Mouse (Mus musculus) liver, embryonic 15.5 days (tissue): ENCODE data around the gene Ccdc103. TPM values are rescaled to one million over a fixed set of nuclear protein-coding genes. Genes with fewer than 3 reads are reported as not detected.

Experiments
- ATAC-seq: fragments of 200-750 bp; cut with Nextera tagmentation; 2 replicates; pipeline ENCODE4 v1.8.0; 2017; ENCODE audit warnings: moderate number of reproducible peaks, mild to moderate bottlenecking, moderate library complexity; ENCODE audit not compliant: insufficient read depth
- H3K27ac ChIP-seq: fragments of 300-500 bp; sonication (generic); replicated peaks from 2 replicates; pipeline ENCODE4 v1.5.1; 2015; ENCODE audit warnings: mild to moderate bottlenecking, inconsistent platforms
- H3K27me3 ChIP-seq: fragments of 300-500 bp; sonication (generic); 2 replicates; pipeline ENCODE4 v1.6.1; 2015; ENCODE audit warnings: mild to moderate bottlenecking, inconsistent platforms
- H3K36me3 ChIP-seq: fragments of 300-500 bp; sonication (generic); replicated peaks from 2 replicates; pipeline ENCODE4 v1.6.1; 2015; ENCODE audit warnings: moderate library complexity, mild to moderate bottlenecking, inconsistent platforms
- H3K4me1 ChIP-seq: fragments of 300-500 bp; sonication (generic); replicated peaks from 2 replicates; pipeline ENCODE4 v1.6.1; 2015; ENCODE audit warnings: inconsistent platforms
- H3K4me2 ChIP-seq: fragments of 300-500 bp; sonication (generic); 2 replicates; pipeline ENCODE4 v1.6.1; 2015; ENCODE audit warnings: moderate library complexity, mild to moderate bottlenecking, inconsistent platforms
- H3K4me3 ChIP-seq: fragments of 300-500 bp; sonication (generic); replicated peaks from 2 replicates; pipeline ENCODE4 v1.5.1; 2015; ENCODE audit warnings: mild to moderate bottlenecking, inconsistent platforms
- H3K9ac ChIP-seq: fragments of 300-500 bp; sonication (generic); 2 replicates; pipeline ENCODE4 v1.6.1; 2015; ENCODE audit warnings: moderate library complexity, mild to moderate bottlenecking, inconsistent platforms
- H3K9me3 ChIP-seq: fragments of 300-500 bp; sonication (generic); replicated peaks from 2 replicates; pipeline ENCODE4 v1.6.1; 2016; ENCODE audit warnings: inconsistent platforms
- WGBS: fragments of 180-500 bp; shearing (Covaris S2); methylation state at CpG from one replicate; pipeline ENCODE4 v1.1.7; 2015; ENCODE audit warnings: mixed read lengths; ENCODE audit not compliant: insufficient replicate concordance; 5-methylcytosine and 5-hydroxymethylcytosine counted together
- polyA plus RNA-seq: library from polyadenylated mRNA; unstranded; fragments of >200 nt; fragmentation: Nextera tagmentation; extraction: Ambion mirVana; gene quantifications from 2 replicates; pipeline ENCODE4 v1.2.1, GENCODE M21; 2015

Gene Ccdc103
- polyA plus RNA-seq, 1 experiment from 2014 or later: 1.0 TPM

DNA sequence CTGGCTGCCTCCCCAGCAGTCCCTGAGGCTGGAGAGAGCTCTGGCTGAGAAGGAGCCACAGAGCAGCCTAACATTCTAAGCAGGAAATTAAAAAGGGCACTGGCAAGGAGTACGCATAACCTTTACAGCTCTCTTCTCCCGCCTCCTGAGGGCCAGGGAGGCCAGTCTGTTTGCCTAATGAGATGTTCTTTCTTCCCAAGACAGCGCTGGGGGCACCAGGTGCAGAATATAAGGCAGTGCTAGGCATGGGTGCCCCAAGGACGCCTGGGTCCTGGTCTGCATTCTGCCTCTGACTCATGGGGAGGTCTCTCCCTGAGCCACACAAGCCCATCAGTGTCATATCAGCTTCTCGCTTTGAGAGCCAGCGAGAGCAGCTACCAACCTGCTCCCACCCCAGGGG is 40.5 kb downstream of the Ccdc103 start:
- 88% methylated on average over 6 of the region's 6 CpGs for WGBS

DNA sequence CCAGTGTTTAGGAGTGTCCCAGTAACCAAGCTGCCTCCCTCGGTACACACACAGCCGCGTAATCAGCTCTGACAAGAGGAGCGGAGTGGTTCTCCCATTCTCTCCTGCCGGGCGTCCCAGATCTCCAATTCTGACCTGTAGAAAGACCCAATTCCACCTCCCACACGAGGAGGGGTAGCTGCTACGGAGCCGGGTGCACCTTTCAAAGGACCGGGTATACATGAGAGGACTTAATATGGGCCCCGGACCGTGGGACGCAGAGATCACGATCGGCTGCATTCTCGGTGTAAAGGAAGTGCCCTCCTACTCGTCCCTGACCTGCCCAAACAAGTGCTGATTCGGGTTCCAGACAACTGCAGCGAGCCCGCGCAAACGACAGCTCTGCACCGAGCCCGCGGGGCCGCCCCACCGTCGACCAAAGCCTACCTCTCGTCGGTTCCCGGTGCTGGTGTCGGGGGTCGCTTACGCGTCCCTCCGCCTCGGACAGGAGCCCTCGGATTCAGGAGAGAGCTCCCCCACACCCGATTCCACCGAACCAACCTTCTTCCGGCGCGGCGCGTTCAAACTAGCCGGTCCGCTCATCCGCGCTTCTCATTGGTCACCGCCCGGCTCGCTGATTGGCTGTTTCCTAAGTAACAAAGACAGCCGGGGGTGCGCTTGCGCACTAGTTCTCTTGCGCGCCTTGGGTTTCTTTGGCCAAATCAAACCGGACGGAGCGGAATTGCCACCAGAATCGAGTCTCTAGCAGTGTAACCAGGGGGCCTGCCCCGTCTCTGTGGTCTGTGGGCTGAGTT is 43.8 kb downstream of the Ccdc103 start, which contains the start of gene Kif18b:
Gene Kif18b (minus strand): TSS at position 568 of the 794 bp plus-strand sequence.
- Histone ChIP-seq H3K4me2 (peak within 1 kb of the TSS; percentile 70), H3K27me3 (peaks cover 13% of the 10 kb centered on the region), H3K36me3 (peaks cover 34% of the 10 kb centered on the region), H3K27ac (peak within 1 kb of the TSS; percentile 94), H3K4me1 (peaks cover 38% of the 10 kb centered on the region), H3K4me3 (peak within 1 kb of the TSS; percentile 82), H3K9ac (peak within 1 kb of the TSS; percentile 82), H3K9me3 (no peaks in the 10 kb centered on the region)
- peak; percentile 90 for ATAC-seq
- WGBS: under 1% methylated on average over 62 of the region's 62 CpGs

More for the DNA sequence above, 40.5 kb downstream of the Ccdc103 start:
- no peak for ATAC-seq
- Histone ChIP-seq H3K4me2 (peak overlapping the region; percentile 70; the same call in 1 of the 2 replicates), H3K27ac (no peak overlapping the region), H3K4me1 (peaks cover 38% of the 10 kb centered on the region), H3K4me3 (no peak overlapping the region), H3K36me3 (peaks cover 61% of the 10 kb centered on the region), H3K9ac (no peak overlapping the region), H3K9me3 (no peaks in the 10 kb centered on the region), H3K27me3 (no peaks in the 10 kb centered on the region)

DNA sequence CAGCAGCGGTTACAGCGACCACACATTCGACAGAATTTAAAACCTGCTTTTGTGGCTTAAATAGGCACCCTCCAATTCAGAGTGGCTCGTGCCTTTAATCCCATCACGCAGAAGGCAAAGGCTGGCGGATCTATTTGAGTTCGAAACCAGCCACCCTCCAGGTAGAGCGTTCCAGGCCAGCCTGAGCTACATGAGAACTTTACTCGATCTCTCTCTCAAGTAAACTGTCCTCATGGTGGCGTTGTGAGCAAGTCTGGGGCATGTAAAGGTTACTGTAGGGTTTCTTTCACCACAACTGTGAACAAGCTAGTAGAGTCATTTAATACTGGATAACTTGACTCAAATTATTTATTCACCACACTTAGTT is 44.3 kb downstream of the Ccdc103 start:
- WGBS: under 1% methylated on average over 10 of the region's 10 CpGs
- H3K27me3 ChIP-seq: peaks cover 17% of the 10 kb centered on the region
- no peaks in the 10 kb centered on the region for H3K9me3 ChIP-seq
- peak overlapping the region; percentile 82 for H3K4me3 ChIP-seq
- H3K4me2 ChIP-seq: peak overlapping the region; percentile 70
- peaks cover 38% of the 10 kb centered on the region for H3K4me1 ChIP-seq
- peak; percentile 35 for ATAC-seq
- H3K27ac ChIP-seq: peak overlapping the region; percentile 94
- peak overlapping the region; percentile 82 for H3K9ac ChIP-seq
- H3K36me3 ChIP-seq: peaks cover 28% of the 10 kb centered on the region

DNA sequence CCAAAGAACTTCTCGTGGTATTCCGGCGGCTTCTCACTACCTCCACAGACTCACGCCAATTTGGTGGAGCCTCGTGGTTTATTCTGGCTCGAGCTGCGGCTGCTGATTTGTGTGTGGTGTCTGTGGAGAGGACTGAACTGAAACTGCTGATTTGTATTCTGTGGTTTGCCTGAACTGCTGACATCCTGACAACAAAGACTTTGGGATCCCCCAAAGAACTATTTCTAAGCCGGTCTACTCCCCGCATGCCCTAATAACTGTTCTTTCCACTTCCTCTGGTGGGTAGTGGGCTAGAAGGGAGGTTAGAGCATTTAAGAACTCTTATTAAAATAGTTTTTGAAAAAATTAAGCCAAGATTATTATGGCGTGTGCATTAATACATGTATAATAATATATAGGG is 49.7 kb downstream of the Ccdc103 start:
- Histone ChIP-seq H3K9ac (no peak overlapping the region), H3K4me3 (no peak overlapping the region), H3K36me3 (no peaks in the 10 kb centered on the region), H3K27me3 (peaks cover 63% of the 10 kb centered on the region), H3K9me3 (no peaks in the 10 kb centered on the region), H3K4me2 (no peak overlapping the region), H3K27ac (no peak overlapping the region), H3K4me1 (peaks cover 6% of the 10 kb centered on the region; the same call in 1 of the 2 replicates)
- 62% methylated on average over 10 of the region's 10 CpGs for WGBS
- ATAC-seq: no peak

Other genes with a start within 250 kb of the Ccdc103 start
- gene Meioc, start 217.5 kb upstream of the Ccdc103 start, polyA plus RNA-seq: 0.09 TPM in 1 of 2 replicates, not detected in the other
- gene Ccdc43, start 183.4 kb upstream of the Ccdc103 start, polyA plus RNA-seq: 13.4 and 13.6 TPM in 2 replicates
- 0.08 and 0.26 TPM in 2 replicates for gene Adam11, start 119.8 kb upstream of the Ccdc103 start, polyA plus RNA-seq
- 1.4 and 1.6 TPM in 2 replicates for gene Gjc1, start 61.5 kb upstream of the Ccdc103 start, polyA plus RNA-seq
- not detected in 2 replicates for gene Higd1b, start 45.4 kb upstream of the Ccdc103 start, polyA plus RNA-seq
- gene Eftud2, start 219 bp upstream of the Ccdc103 start, polyA plus RNA-seq: 106 and 113 TPM in 2 replicates
- 0.07 TPM in 1 of 2 replicates, not detected in the other for gene Fam187a, start 4.0 kb downstream of the Ccdc103 start, polyA plus RNA-seq
- gene Gfap, start 19.7 kb downstream of the Ccdc103 start, polyA plus RNA-seq: 8.5 and 9.4 TPM in 2 replicates
- 10.3 and 11.6 TPM in 2 replicates for gene Kif18b, start 43.9 kb downstream of the Ccdc103 start, polyA plus RNA-seq
- 0.08 TPM in 2 replicates for gene C1ql1, start 65.5 kb downstream of the Ccdc103 start, polyA plus RNA-seq
- gene Nmt1, start 147.0 kb downstream of the Ccdc103 start, polyA plus RNA-seq: 32.4 and 36.7 TPM in 2 replicates
- gene Dcakd, start 147.1 kb downstream of the Ccdc103 start, polyA plus RNA-seq: 28.7 and 30.0 TPM in 2 replicates
- gene Plcd3, start 220.5 kb downstream of the Ccdc103 start, polyA plus RNA-seq: 0.31 and 0.45 TPM in 2 replicates
- gene Acbd4, start 220.5 kb downstream of the Ccdc103 start, polyA plus RNA-seq: 60.6 and 60.9 TPM in 2 replicates
- 1.8 and 1.9 TPM in 2 replicates for gene Hexim1, start 235.0 kb downstream of the Ccdc103 start, polyA plus RNA-seq